Mouse (Mus musculus): ENCODE results near the gene Fgf3.

Gene Fgf3

DNA sequence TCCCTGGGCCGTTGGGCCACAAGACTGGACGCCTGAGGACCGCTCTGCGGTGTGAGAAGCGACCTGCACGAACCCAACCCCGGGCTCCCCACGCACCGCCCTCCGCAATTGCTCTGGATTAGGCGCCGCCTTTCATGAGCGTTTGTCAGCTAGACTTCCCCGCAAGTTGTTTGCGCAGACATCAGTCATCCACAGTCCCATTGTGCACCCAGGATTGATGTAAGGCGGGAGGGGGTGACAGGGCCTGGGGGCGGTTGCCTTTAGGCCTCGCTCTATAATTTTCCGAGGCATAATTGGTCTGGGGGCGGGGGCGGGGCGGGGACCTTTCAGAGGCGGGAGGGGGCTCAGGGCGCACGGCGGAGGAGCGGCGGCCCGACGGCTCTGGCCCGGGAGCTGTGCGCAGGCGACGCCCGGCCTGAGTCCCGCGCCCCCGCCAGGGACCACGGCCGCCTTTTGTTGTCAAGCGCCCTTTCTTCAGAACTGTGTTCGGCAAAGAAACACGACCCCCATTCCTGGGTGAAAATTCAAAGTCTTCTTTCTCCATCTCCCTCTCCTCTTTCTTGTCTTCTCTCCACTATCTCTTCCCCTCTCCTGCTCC is at the start of gene Fgf3:
Gene Fgf3 (plus strand): TSS at position 193 of the 598 bp plus-strand sequence.
- no peak for DNase-seq (ENCODE audit: low spot score)

DNA sequence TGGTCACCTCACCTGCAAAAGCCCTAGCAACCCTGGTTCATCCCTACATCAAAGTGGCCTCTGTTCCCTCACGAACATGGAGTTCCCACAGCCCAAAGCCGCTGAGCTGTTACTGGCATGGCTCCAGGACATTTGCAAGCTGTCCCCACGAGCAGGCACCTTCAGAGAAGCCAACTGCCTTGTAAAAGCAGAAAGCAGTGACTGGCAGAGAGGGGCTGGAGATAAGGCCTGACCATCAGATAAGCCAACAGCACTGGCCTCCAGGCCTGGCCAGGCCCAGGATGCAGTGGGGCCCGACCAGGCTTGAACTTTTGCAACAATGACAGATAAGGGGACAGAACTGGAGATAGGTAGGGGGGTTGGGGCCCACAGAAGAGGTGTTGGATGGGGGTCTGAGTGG is 49.3 kb upstream of the Fgf3 start:
- DNase-seq (ENCODE audit: low spot score), result no peak

DNA sequence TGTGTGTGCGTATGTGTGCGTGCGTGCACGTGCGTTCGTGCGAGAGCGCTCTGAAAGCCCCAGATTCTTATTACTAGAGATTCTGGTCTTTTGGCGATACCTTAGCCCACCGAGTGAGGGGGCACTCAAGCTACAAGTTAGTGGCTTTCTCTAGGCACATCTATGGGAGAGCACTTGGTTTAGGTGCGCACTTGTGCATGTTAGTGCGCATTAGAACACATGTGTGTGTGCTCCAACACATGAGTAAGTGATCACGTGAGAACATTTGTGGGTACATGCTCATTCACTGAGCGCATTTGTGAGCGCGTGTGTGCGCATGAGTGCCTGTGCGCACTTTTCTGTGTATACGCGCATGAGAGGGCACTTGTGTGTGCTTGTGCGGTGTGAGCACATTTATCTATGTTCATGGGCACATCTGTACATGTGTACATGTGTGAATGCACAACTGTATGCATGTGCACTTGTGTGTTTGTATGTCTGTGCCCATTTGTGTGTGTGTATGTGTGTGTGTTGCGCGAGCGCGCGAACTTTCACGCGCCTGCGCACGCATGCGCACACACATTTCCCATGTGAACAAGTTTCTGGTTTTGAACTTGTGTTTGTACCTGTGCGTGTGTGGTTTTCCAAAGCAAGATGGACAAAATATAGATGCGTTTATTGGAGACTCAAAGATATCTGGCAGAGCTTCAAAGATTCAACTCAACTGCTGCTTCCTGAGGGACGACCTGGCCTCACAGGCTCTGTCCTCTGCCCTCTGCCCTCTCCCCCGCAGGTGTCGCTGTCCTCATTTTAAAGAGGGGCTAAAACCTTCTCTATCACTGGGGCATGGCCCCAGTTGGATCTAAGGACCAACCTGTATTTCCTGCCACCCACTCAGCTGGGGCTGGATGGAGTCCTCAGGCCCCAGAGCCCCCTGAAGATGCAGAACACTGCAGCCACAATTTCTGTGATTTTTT is 48.0 kb upstream of the Fgf3 start:
- no peak for DNase-seq (ENCODE audit: low spot score)

DNA sequence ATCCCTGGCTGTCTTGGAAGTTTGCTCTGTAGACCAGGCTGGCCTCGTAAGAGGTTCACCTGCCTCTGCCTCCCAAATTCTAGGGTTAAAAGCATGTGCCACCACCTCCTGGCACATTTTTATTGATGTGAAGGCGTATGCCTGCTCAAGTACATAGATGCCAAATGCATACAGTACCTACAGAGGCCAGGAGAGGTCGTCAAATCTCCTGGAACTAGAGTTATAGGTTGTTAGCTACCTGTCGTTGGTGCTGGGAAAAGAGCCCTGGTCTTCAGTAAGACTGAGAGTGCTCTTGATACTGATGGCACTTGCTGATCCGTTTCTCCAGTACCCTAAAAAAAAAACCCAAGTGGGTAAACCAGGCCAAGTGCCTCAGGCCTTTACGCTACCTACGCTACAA is 46.5 kb upstream of the Fgf3 start:
- no peak for DNase-seq (ENCODE audit: low spot score)

DNA sequence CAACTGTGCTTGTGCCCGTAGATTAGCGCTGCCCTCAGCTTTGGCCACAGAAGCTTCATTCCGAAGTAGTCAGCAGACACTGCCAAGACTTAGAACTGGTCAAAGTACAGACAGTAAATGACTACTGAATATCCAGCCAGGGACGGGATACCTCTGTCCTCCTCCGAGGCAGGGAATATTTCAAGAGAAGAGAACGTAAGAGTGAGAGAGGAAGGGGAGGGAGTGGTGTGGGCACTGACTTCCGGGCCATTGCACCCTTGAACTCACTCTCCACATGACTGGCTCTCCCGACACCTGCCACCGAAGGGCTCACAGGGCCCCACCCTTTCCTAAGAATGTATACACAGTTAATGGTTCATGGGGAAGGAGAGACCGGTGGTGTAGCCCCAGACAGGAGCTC is 44.6 kb upstream of the Fgf3 start:
- DNase-seq (ENCODE audit: low spot score), result no peak

DNA sequence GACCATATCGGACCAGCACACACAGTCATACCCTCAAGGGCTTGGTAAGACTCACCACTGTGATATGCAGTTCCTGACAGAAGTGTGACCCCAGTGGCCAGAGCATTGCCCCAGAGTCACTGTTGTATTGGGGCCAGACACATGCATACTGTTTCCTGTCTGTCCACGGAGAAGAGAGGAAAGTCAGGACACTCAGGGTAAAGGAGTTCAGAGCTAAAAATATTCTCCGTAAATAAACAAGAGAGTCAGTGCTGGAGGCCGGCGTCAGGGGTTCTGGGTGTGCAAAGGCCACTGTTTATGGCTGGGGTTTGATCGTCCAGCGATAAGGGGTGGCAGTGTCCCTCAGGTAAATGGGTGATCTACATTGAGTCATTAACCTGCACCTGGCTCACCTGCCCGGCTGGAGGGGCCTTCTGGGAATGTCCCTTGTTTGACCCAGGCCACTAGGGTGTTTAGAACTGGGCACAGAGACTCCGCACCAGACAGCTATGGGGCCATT is 41.9 kb upstream of the Fgf3 start:
- DNase-seq (ENCODE audit: low spot score), result no peak

DNA sequence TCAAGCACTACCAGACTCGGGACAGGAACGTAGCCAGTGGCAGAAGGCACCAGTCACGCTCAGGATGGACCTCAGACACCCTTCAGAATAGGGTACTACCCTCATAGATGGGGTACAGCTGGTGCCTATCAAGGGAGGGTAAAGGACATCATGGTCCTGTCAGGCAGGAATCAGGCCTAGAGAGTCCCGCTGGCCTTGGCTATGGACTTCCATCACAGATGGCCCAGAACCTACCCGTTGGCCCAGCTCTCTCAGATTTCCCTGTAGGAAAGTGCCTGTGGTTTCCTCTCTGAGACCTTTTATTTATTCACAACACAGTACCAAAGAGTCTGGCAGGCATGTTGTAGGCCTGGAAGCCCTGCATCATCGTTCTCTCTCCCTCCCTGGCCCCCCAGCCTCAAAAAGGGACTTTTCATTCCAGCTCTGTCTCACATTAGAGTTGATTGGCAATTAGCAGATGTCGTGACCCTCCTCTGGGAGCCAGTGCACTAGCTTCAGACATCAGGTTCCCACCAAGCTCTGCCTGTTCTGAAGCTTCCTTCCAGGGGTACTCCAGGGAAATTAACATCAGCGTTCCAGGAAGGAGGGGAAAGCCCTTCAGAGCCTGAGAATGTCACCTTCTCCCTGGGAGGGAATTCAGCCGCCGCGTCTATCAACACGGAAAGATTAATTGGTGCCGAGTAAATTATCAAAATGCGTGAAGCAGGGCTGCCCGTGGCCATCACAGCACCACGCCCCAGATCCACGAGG is 40.7 kb upstream of the Fgf3 start:
- DNase-seq (ENCODE audit: low spot score), result no peak

DNA sequence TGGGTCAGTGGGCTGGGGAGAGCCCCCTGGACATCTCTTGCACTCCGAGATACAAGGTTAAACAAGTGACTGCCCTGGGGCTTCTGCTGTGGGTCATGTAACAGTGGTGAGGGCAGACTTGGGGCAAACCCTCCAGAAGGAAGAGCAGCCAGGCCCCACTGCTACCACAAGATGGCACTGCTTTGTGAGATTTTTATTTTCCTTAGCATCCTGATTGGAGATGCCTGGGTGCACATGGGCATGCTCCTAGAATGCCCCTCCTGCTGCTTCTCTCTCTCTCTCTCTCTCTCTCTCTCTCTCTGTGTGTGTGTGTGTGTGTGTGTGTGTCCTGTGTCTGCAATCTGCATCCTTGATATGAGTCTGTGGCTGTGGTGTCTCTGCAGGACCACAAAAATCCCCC is 39.4 kb upstream of the Fgf3 start:
- DNase-seq (ENCODE audit: low spot score), result no peak

DNA sequence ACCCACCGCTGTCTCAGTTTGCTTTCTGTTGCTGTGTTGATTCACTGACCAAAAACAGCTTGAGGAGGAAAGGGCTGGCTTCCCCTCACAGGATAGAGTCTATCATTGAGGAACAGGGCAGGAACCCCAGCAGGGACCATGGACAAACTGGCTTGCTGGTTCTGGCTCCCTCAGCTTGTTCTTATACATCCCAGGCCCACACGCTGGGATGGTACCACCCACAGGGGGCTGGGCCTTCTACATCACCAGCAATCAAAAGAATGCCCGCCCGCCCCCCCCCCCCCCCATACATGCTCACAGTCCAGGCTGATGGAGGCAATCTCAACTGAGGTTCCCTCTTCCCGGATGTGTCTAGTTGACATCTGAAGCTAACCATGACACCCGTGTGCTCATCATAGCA is 30.8 kb upstream of the Fgf3 start:
- no peak for DNase-seq (ENCODE audit: low spot score)

DNA sequence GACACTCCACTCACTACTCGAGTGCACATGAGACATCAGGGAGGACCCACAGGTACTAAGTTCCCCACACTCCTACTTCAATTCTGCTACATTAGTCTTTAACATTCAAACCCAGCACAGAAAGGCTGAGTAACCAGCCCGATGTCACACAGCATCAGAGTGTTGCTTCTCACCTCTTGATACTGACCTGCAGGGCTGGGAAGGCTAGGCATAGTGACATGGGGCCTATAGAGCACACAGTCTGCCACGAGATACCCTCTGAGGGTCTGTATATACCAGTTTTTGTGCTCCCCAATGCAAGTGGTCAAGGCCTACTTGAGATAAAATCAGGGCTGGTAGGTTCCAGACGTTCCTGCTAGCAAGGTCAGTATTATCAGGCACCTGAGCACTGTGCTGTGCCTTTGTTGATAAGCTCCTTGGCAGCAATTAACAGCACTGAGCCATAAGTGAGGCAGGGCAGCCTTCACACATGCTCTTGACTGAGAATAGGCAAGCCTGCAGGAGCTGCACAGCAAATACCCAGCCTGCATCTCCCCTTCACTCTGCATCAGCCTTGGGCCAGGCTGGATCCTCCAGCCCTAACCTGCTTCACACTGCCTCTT is 29.8 kb upstream of the Fgf3 start:
- no peak for DNase-seq (ENCODE audit: low spot score)

DNA sequence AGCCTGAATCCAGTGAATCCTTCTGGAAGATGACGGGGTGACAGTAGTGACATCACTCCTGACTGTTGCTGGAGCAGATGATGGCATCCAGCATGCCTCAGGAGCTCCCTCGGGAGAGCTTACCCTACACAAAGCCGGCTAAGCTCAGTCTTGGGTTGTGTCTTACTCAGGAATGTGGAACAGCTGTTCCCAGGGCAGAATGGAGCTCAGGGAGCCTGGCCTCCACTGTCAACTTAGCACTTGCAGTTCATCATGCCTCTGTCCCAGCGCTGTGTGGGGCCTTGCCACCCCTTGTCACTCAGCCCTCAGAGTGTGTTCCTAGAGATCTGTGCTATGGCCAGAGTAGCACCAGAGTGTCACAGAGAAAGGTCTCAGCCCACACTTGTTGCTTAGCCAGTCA is 26.4 kb upstream of the Fgf3 start:
- no peak for DNase-seq (ENCODE audit: low spot score)

DNA sequence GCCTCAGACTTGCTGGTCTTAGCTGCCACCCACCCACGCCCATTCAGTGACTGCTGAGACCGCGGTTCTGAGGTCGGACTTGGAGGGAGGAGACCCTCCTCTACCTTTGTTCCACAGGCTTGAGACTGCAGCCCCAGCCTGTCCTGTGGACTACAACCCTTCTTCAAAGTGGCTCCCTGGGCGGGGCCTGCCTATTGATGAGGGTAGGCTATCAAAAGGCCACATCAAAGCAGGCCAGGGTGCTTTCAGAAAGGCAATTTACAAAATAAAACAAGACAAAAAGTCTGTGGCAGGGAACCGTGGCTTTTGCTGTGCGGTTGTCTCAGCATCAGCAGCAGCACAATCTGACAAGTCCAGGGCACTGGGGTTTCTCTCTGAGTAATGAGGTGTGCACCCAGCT is 16.0 kb upstream of the Fgf3 start:
- no peak for DNase-seq (ENCODE audit: low spot score)

DNA sequence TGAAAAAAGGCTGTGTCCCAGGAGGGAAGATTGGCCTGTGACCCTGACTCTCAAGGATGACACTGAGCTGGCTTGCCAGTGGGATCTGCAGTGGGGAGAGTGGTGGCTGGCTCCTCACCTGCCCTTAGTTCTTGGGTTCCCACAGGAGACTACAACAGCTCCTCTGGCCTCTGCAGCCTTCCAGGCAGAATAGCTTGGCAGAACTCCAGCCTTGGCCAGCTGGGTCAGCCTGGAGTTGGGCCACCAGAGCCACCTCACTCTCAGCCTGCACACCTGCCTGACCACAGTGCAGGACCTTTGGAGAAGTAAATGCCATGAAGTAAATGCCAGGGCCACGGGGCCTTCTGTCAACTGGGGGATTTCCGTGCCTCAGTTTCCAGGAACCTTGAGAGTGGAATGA is 13.9 kb upstream of the Fgf3 start:
- DNase-seq (ENCODE audit: low spot score), result no peak

DNA sequence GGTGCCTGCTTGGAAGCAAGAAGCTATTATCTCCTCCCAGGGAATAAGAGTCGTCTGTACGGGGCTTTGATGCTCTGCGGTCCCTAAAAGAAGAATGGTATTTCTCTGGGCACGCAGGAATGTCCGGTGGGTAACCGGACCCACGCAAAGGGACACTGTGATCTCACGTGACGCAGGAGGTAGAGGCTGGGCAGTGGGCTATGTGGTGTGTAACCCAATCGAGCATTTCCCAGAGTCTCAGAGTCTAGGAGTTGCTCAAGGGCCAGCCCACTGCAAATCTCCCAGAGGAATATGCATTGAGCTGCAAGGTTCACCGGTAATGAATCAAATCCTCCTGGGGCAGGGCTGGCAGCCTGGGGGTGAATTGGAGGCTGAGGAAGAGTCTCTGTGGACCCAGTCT is 9.5 kb upstream of the Fgf3 start:
- DNase-seq (ENCODE audit: low spot score), result no peak

DNA sequence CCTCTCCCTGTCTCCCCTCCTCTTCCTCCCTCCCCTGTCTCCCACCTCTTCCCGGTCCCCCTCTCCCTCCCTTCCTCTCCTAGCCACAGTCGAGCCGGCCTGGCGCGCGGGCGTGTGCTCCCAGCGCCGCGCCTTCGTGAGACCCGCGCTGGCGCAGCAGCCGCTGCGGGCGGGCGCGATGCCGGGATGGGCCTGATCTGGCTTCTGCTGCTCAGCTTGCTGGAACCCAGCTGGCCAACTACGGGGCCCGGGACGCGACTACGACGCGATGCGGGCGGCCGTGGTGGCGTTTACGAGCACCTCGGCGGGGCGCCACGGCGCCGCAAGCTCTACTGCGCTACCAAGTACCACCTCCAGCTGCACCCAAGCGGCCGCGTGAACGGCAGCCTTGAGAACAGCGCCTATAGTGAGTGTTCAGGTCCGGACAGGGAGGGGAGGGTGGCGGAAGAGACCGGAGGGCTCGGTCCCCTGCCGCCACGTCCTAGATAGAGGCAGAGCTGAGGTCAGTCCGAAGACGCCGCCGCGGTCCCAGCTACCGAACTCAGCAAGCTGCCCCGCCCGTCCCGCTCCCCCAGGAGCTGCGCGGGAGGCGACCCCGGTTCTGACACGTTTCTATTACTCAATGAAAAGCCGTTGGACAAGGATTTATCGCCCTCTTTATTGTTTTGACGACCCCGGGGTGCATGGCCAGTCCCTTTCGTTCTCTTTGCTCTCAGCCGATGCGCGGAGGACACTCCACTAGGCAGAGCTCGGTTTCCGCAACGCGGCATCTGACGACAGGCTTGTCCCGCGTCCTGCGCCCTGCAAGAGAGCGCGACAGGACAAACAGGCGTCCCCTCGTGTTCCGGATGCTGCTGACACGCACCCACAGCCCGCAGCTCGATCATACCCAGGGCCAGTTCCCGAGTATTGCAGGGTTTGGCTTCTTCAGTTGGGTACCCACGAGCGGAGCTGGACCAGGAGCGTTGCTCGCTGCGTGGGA is 930 bp downstream of the Fgf3 start:
- DNase-seq (ENCODE audit: low spot score), result no peak

DNA sequence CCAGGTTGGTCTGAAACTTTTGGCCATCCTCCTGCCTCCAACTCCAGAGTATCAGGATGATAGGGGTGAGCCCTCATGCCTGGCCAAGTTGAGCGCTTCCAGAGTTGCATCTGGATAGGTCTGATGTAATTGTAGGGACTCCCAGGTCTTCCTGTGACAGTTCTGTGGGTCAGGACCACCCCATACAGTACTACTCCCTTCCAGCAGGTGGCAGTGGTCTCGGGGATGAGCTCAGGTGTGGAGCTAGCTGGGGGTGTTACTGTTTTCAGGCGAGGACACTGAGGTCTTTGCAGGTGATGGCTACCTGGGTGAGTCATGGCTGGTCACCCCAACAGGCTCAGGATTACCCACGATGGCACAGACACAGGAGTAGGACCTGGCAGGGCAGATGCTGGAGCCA is 8.3 kb downstream of the Fgf3 start:
- peak; percentile 24 for DNase-seq (ENCODE audit: low spot score)

DNA sequence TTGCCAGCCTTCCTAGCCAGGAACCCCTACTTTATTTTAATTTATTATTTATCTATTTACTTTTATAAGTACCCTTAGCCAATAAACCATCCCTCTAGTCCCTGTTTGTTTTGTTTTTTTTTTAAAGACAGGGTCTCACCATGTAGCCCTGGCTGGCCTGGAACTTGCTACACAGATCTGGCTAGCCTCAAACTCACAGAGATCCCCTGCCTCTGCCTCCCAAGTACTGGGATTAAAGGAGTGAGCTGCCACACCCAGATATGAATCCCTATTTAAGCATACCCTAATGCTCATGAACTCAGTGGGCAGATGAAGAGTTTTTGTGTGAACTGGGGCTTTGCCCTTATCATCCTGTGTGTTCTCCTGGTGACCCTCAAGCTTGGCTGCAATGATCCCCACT is 9.2 kb downstream of the Fgf3 start, which contains the start of gene Fgf4:
Gene Fgf4 (plus strand): TSS at position 301 of the 400 bp plus-strand sequence.
- no peak for DNase-seq (ENCODE audit: low spot score)

DNA sequence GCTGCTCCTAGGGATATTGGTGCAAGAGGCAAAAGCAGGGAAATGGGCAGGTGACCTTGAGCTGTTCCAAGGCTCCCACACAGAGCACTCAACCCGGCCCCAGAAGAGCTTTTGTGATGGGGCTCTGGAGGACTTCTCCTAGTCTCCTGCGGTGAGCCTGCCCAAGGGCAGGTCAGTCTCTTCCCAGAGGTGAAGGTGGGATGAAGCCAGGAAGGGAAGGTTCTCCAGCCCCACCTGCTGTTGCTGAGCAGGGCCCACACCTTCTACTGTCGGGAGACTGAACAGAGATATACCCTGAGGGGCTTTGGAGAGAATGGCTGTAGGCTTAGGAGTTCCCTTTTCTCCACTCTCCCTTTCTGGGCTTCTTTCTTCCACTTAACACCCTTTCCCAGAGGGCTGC is 13.4 kb downstream of the Fgf3 start:
- DNase-seq (ENCODE audit: low spot score), result no peak

DNA sequence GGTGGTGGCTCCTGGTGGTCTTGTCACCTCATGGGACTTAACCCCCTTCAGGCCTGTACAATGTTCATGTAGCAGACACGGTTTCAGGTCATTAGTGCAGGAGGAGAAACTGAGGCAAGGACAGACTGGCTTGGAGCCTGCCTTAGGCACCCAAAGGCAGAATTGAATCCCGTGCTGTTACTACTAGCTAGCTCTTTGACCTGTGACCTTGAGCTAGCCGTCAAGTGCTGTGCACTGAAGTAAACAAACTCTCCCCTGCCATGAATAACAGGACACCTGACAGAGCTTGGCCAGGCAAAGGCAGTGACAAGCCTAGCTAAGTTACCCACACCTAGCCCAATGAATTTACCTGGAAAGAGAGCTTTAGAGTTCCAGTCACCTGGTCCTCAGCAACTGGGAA is 17.1 kb downstream of the Fgf3 start:
- DNase-seq (ENCODE audit: low spot score), result no peak

DNA sequence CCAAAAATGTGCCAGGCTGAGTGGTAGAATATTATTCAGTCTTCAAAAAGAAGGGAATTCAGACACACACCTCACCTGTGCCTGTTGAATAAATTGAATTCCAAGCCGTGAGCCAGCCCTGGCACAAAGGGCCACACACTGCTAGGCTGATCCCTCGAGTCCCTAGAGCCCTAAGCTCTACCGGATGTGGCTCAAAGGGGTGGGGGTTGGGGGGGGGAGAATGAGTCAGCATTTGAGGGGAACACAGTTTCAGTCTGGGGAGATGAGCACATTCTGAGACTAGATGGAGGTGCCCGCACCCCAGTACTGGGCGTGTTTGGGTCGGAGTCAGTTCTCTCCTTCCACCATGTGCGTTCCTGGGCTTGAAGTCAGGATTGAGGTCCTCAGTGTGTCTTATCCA is 19.3 kb downstream of the Fgf3 start:
- no peak for DNase-seq (ENCODE audit: low spot score)

DNA sequence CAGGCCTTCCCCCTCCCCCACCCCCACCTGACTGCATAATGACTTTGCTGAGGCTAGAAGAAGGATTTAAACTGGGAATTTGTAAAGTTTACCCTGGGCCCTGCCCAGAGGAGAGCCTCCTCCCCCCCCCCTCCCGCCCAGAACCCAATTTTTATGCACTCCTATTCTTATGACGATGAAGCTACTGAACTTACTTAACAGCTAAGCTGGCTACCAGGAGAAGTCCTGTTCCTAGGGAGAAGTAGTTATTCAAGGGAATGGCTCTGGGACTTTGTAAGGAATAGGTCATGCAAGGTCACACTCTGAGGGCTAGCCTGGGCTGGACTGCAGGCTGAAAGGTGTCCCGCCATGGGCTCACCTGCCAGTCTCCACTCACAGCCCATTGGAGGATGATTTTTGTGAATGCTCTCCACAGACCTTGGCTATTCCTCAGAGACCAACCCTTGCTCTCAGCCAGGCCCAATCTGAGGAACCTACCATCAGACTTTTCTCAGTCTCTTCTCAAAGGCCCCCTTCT is 20.0 kb downstream of the Fgf3 start:
- DNase-seq (ENCODE audit: low spot score), result no peak

Data from lung, postnatal 25 days (tissue).